8 mouse cellular contexts compared by ENCODE assay signal in genomic region chr10:120794391-120794817, GRCm38 (mm10).
DNase-seq lines count a peak whose midpoint lies in the region; ATAC-seq and TF ChIP-seq lines count a peak whose summit lies in the region.

No protein-coding gene starts in this region.

- no peaks in the 10 kb centered on the region; the same call in 1 of the 2 replicates for H3K27me3 ChIP-seq in hindbrain, embryonic 16.5 days (replicated peaks; ENCODE audit: control insufficient read depth, insufficient read depth, low read length)
- no peaks in the 10 kb centered on the region; the same call in 1 of the 2 replicates for H3K27me3 ChIP-seq in hindbrain, embryonic 13.5 days
- no peaks in the 10 kb centered on the region for H3K27me3 ChIP-seq in embryonic facial prominence, embryonic 11.5 days (ENCODE audit: control insufficient read depth, insufficient read depth, low read length)
- H3K27me3 ChIP-seq in hindbrain, postnatal 0 days (ENCODE audit: insufficient read depth, low read length), result no peaks in the 10 kb centered on the region
- H3K27me3 ChIP-seq in midbrain, postnatal 0 days (ENCODE audit: insufficient read depth, low read length), result no peaks in the 10 kb centered on the region

- H3K36me3 ChIP-seq in hindbrain, embryonic 16.5 days (ENCODE audit: control insufficient read depth, insufficient read depth, low read length), result no peaks in the 10 kb centered on the region
- no peaks in the 10 kb centered on the region for H3K36me3 ChIP-seq in hindbrain, embryonic 13.5 days
- H3K36me3 ChIP-seq in embryonic facial prominence, embryonic 11.5 days (replicated peaks; ENCODE audit: control insufficient read depth, insufficient read depth, low read depth, low read length), result no peaks in the 10 kb centered on the region
- no peaks in the 10 kb centered on the region for H3K36me3 ChIP-seq in hindbrain, postnatal 0 days (ENCODE audit: insufficient read depth, low read length)
- no peaks in the 10 kb centered on the region for H3K36me3 ChIP-seq in midbrain, postnatal 0 days (ENCODE audit: insufficient read depth, low read length)

- peak overlapping the region; percentile 22; the same call in 1 of the 2 replicates for H3K4me2 ChIP-seq in hindbrain, embryonic 16.5 days (ENCODE audit: low read length)
- H3K4me2 ChIP-seq in hindbrain, embryonic 13.5 days, result no peak overlapping the region
- H3K4me2 ChIP-seq in embryonic facial prominence, embryonic 11.5 days (ENCODE audit: low read depth, low read length), result no peak overlapping the region
- H3K4me2 ChIP-seq in hindbrain, postnatal 0 days (ENCODE audit: low read depth, low read length), result peak overlapping the region; percentile 34
- H3K4me2 ChIP-seq in midbrain, postnatal 0 days (ENCODE audit: low read depth, low read length, poor library complexity, severe bottlenecking), result peak overlapping the region; percentile 27

- no peaks in the 10 kb centered on the region for H3K4me1 ChIP-seq in hindbrain, embryonic 16.5 days (ENCODE audit: control insufficient read depth, insufficient read depth, low read depth, low read length)
- peaks cover 7% of the 10 kb centered on the region for H3K4me1 ChIP-seq in hindbrain, embryonic 13.5 days (replicated peaks)
- H3K4me1 ChIP-seq in embryonic facial prominence, embryonic 11.5 days (ENCODE audit: control insufficient read depth, insufficient read depth, low read length), result no peaks in the 10 kb centered on the region
- no peaks in the 10 kb centered on the region for H3K4me1 ChIP-seq in hindbrain, postnatal 0 days (ENCODE audit: insufficient read depth, low read length)
- H3K4me1 ChIP-seq in midbrain, postnatal 0 days (ENCODE audit: insufficient read depth, low read length), result no peaks in the 10 kb centered on the region

- WGBS in hindbrain, embryonic 16.5 days, result 33% methylated on average over 13 of the region's 13 CpGs
- WGBS in hindbrain, embryonic 13.5 days, result 41% methylated on average over 13 of the region's 13 CpGs
- WGBS in embryonic facial prominence, embryonic 11.5 days, result 32% methylated on average over 13 of the region's 13 CpGs
- WGBS in hindbrain, postnatal 0 days, result 22% methylated on average over 13 of the region's 13 CpGs
- WGBS in midbrain, postnatal 0 days, result 45% methylated on average over 13 of the region's 13 CpGs

- no peak for TF ChIP-seq CTCF in hindbrain, postnatal 0 days (IDR thresholded peaks at IDR 0.05; ENCODE audit: low read depth)
- no peak for TF ChIP-seq CTCF in midbrain, postnatal 0 days (IDR thresholded peaks at IDR 0.05)
- no peak for TF ChIP-seq CTCF in layer of hippocampus, adult 2 months (conservative IDR thresholded peaks at IDR 0.05)

- no peaks in the 10 kb centered on the region for H3K9me3 ChIP-seq in hindbrain, embryonic 16.5 days (ENCODE audit: control insufficient read depth, low read length)
- H3K9me3 ChIP-seq in hindbrain, embryonic 13.5 days, result no peaks in the 10 kb centered on the region
- no peaks in the 10 kb centered on the region for H3K9me3 ChIP-seq in embryonic facial prominence, embryonic 11.5 days (replicated peaks; ENCODE audit: control insufficient read depth, low read length)
- H3K9me3 ChIP-seq in hindbrain, postnatal 0 days (ENCODE audit: low read length), result no peaks in the 10 kb centered on the region
- H3K9me3 ChIP-seq in midbrain, postnatal 0 days (ENCODE audit: low read length), result no peaks in the 10 kb centered on the region

- ATAC-seq in hindbrain, embryonic 16.5 days, result no peak
- no peak for ATAC-seq in hindbrain, embryonic 13.5 days (ENCODE audit: low FRiP score)
- ATAC-seq in embryonic facial prominence, embryonic 11.5 days (replicated peaks; ENCODE audit: insufficient number of reproducible peaks, low FRiP score, low TSS enrichment, low read depth), result no peak
- ATAC-seq in hindbrain, postnatal 0 days, result no peak
- no peak for ATAC-seq in midbrain, postnatal 0 days (ENCODE audit: low FRiP score)

- peak; percentile 64 for DNase-seq in embryonic facial prominence, embryonic 11.5 days (ENCODE audit: low spot score)
- no peak for DNase-seq in hindbrain, postnatal 0 days (ENCODE audit: low spot score)
- no peak for DNase-seq in midbrain, postnatal 0 days (ENCODE audit: low spot score)
- no peak for DNase-seq in thymus, postnatal 10 days (ENCODE audit: low spot score in 2 of 2)
- no peak for DNase-seq in layer of hippocampus, adult 2 months (ENCODE audit: low spot score in 2 of 2)
- no peak for DNase-seq in cerebellum, adult 11 months

- H3K4me3 ChIP-seq in hindbrain, embryonic 16.5 days (ENCODE audit: low read length), result no peak overlapping the region
- no peak overlapping the region for H3K4me3 ChIP-seq in hindbrain, embryonic 13.5 days
- H3K4me3 ChIP-seq in embryonic facial prominence, embryonic 11.5 days (ENCODE audit: low read depth, low read length), result no peak overlapping the region
- H3K4me3 ChIP-seq in hindbrain, postnatal 0 days (ENCODE audit: low read length), result no peak overlapping the region
- H3K4me3 ChIP-seq in midbrain, postnatal 0 days (ENCODE audit: low read depth, low read length), result no peak overlapping the region
- no peak overlapping the region for H3K4me3 ChIP-seq in layer of hippocampus, adult 2 months

- no peak overlapping the region for H3K27ac ChIP-seq in hindbrain, embryonic 16.5 days (ENCODE audit: low read depth, low read length)
- H3K27ac ChIP-seq in hindbrain, embryonic 13.5 days, result no peak overlapping the region
- no peak overlapping the region for H3K27ac ChIP-seq in embryonic facial prominence, embryonic 11.5 days (replicated peaks; ENCODE audit: low read depth, low read length)
- H3K27ac ChIP-seq in hindbrain, postnatal 0 days, result no peak overlapping the region
- no peak overlapping the region for H3K27ac ChIP-seq in midbrain, postnatal 0 days (ENCODE audit: low read depth, low read length)
- H3K27ac ChIP-seq in layer of hippocampus, adult 2 months, result no peak overlapping the region

- H3K9ac ChIP-seq in hindbrain, embryonic 16.5 days (ENCODE audit: low read depth, low read length), result no peak overlapping the region
- no peak overlapping the region for H3K9ac ChIP-seq in hindbrain, embryonic 13.5 days
- H3K9ac ChIP-seq in embryonic facial prominence, embryonic 11.5 days (replicated peaks; ENCODE audit: low read length), result no peak overlapping the region
- no peak overlapping the region for H3K9ac ChIP-seq in hindbrain, postnatal 0 days (replicated peaks; ENCODE audit: low read length)
- H3K9ac ChIP-seq in midbrain, postnatal 0 days (replicated peaks; ENCODE audit: low read length, poor library complexity, severe bottlenecking), result no peak overlapping the region

Comparison
In these comparisons a context has a peak if more than half of its experiments do, and no peak if none do; other contexts are left out.
1. H3K4me2 ChIP-seq: peak in hindbrain, embryonic 16.5 days (single experiment), hindbrain, postnatal 0 days (single experiment) and midbrain, postnatal 0 days (single experiment); none in hindbrain, embryonic 13.5 days (single experiment) and embryonic facial prominence, embryonic 11.5 days (single experiment).